Mouse (Mus musculus) hindbrain, embryonic 10.5 days (tissue): Measurements from ENCODE around the gene Ssh1. TPM values are rescaled to one million over a fixed set of nuclear protein-coding genes. Genes with fewer than 3 reads are reported as not detected.
A peak's percentile ranks its signal among the peaks of the same experiment; 100 is the strongest.

Source experiments
- DNase-seq: peaks from one replicate; pipeline ENCODE4 v3.0.0-alpha.2; 2017; ENCODE audit warnings: low spot score
- H3K27ac ChIP-seq: fragments of 300-500 bp; sonication (generic); 2 replicates; pipeline ENCODE4 v1.5.1; 2016; ENCODE audit warnings: mild to moderate bottlenecking, moderate library complexity
- H3K27me3 ChIP-seq: fragments of 300-500 bp; sonication (generic); 2 replicates; pipeline ENCODE4 v1.6.1; 2016; ENCODE audit warnings: mild to moderate bottlenecking; ENCODE audit not compliant: poor library complexity, insufficient read depth, severe bottlenecking
- H3K36me3 ChIP-seq: fragments of 300-500 bp; sonication (generic); 2 replicates; pipeline ENCODE4 v1.6.1; 2016; ENCODE audit warnings: mild to moderate bottlenecking, moderate library complexity
- H3K4me1 ChIP-seq: fragments of 300-500 bp; sonication (generic); replicated peaks from 2 replicates; pipeline ENCODE4 v1.6.1; 2016; ENCODE audit warnings: mild to moderate bottlenecking
- H3K4me3 ChIP-seq: fragments of 300-500 bp; sonication (generic); 2 replicates; pipeline ENCODE4 v1.5.1; 2016; ENCODE audit warnings: mild to moderate bottlenecking, moderate library complexity
- H3K9me3 ChIP-seq: fragments of 300-500 bp; sonication (generic); 2 replicates; pipeline ENCODE4 v1.6.1; 2016; ENCODE audit warnings: mild to moderate bottlenecking, moderate library complexity
- WGBS: fragments of 180-500 bp; shearing (Covaris S2); methylation state at CpG from one replicate; pipeline ENCODE4 v1.1.7; 2016; 5-methylcytosine and 5-hydroxymethylcytosine counted together
- polyA plus RNA-seq: library from polyadenylated mRNA; unstranded; fragments of >200 nt; fragmentation: Nextera tagmentation; extraction: Ambion mirVana; gene quantifications from 2 replicates; pipeline ENCODE4 v1.2.1, GENCODE M21; 2016

The Ssh1 gene
- polyA plus RNA-seq, 1 experiment from 2014 or later, result 16.9 TPM

DNA sequence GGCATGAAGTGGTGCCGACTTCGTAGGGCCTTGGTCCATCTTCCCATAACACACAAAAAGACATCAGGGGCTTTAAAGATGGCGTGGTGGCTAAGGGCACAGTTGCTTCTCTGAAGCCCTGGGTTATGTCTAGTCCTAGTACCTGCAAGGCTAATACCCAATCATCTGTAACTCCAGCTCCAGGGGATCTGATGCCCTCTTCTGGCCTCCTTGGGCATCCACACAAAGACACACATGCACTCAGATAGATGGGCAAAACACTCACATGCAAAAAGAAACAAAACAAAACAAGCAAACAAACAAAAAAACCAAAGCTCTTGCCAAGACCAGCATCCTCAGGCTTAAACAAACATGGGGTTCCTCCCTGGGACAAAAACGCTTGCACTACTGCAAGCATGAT, 60.2 kb downstream of the Ssh1 start:
- Histone ChIP-seq H3K27ac (no peak overlapping the region), H3K4me1 (peaks cover 37% of the 10 kb centered on the region), H3K36me3 (peaks cover 5% of the 10 kb centered on the region; the same call in 1 of the 2 replicates), H3K4me3 (no peak overlapping the region), H3K27me3 (no peaks in the 10 kb centered on the region), H3K9me3 (no peaks in the 10 kb centered on the region)
- WGBS, result 80% methylated on average over 4 of the region's 4 CpGs
- DNase-seq, result no peak

DNA sequence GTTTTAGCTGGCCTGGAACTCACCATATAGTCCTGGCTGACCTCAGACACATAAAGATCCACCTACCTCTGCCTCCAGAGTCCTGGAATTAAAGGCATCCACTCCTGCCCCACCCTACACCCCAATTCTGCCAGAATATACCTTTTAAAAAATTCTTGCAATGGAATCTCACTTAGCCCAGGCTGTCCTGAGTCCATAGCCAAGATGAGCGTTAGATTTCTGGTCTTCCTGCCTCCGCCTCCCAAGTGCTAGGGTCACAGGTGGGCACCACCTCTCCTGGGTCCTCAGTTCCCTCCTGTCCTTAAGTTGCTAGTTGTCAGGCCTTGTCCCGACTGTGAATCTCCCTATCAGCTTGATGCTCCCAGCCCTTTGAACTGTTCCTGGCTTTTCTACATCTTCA, 61.4 kb downstream of the Ssh1 start:
- no peaks in the 10 kb centered on the region for H3K27me3 ChIP-seq
- 80% methylated on average over 3 of the region's 3 CpGs for WGBS
- no peak for DNase-seq

GRCm38 (mm10) chr5:113930648-113931609, 62.8 kb downstream of the Ssh1 start:
- no peaks in the 10 kb centered on the region for H3K27me3 ChIP-seq
- peak; percentile 81 for DNase-seq
- H3K4me1 ChIP-seq, result peaks cover 28% of the 10 kb centered on the region
- 23% methylated on average over 18 of the region's 18 CpGs for WGBS
- H3K9me3 ChIP-seq, result no peaks in the 10 kb centered on the region
- peak overlapping the region; percentile 88 for H3K27ac ChIP-seq
- H3K4me3 ChIP-seq, result peak overlapping the region; percentile 36
- no peaks in the 10 kb centered on the region for H3K36me3 ChIP-seq

More for the DNA sequence above, 61.4 kb downstream of the Ssh1 start:
- no peak overlapping the region for H3K27ac ChIP-seq
- no peak overlapping the region for H3K4me3 ChIP-seq
- H3K36me3 ChIP-seq, result no peaks in the 10 kb centered on the region
- H3K9me3 ChIP-seq, result no peaks in the 10 kb centered on the region
- H3K4me1 ChIP-seq, result peaks cover 25% of the 10 kb centered on the region

DNA sequence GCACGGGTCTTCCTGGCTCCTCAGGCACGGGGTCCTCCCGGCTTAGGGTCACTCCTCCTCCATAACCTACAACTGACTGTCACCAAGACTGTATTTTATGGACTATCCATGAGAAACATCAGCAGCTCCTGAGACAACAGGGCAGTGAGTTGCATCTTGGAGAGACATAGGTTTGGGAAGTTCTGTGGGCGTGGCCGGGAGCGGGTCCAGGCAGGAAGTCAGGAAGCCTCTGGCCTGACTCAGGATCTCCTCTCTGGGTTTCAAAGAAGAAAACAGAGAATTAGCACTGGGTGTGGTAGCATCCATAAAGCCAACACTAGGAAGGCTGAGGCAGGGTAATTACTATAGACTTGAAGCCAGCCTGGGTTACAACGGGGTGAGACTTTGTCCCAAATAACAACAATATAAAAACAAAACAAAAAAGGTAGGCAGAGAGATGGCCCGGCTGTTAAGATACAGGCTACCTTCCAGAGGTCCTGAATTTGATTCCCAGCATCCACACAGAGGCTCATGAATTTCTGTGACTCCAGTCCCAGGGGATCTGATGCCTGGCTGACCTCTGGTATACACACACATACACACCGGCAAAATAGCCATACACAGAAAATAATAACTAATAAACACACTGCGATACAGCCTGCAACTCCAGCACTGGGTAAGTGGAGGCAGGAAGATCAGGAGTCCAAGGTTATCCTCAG, 63.6 kb downstream of the Ssh1 start:
- Histone ChIP-seq H3K9me3 (no peaks in the 10 kb centered on the region), H3K4me3 (no peak overlapping the region), H3K36me3 (no peaks in the 10 kb centered on the region), H3K4me1 (peaks cover 32% of the 10 kb centered on the region), H3K27ac (peak overlapping the region; percentile 88), H3K27me3 (no peaks in the 10 kb centered on the region)
- DNase-seq, result no peak
- WGBS, result 58% methylated on average over 10 of the region's 10 CpGs

DNA sequence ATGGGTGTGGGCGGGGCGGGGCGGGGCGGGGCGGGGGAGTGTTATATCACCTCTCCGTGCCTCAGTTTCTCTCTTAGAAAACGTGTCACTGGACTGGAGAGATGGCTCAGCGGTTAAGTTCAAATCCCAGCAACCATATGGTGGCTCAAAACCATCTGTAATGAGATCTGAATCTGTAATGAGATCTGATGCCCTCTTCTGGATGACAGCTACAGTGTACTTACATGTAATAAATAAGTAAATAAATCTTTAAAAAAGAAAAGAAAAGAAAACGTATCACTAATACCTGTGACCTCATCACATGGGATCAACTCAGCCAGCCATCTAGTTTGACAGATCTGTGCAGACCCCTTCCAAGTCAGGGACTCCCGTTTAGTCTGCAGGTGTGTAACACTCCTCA, 64.2 kb downstream of the Ssh1 start:
- no peaks in the 10 kb centered on the region for H3K36me3 ChIP-seq
- no peaks in the 10 kb centered on the region for H3K9me3 ChIP-seq
- no peaks in the 10 kb centered on the region for H3K27me3 ChIP-seq
- H3K4me1 ChIP-seq, result peaks cover 29% of the 10 kb centered on the region
- no peak for DNase-seq
- H3K27ac ChIP-seq, result peak overlapping the region; percentile 88
- 67% methylated on average over 10 of the region's 10 CpGs for WGBS
- no peak overlapping the region for H3K4me3 ChIP-seq

DNA sequence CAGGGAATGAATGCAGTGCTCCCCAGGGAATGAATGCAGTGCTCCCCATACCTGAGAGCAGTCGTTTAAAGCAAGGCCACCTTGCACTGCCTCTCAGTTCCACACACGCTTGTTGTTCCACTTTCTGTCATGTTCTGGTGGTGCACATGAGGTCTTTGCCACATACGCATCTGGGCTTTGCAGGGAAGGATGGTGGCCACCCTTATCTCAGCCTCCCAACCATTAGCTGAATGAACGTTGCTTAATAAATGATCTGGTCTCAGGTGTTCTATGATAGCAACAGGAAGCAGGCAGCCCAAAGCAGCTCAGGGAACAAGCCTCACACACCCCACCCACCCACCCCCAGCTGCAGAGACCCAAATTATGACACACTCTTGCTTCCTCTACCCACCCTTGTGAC, 69.1 kb downstream of the Ssh1 start:
- no peak for DNase-seq
- Histone ChIP-seq H3K4me3 (no peak overlapping the region), H3K4me1 (peaks cover 29% of the 10 kb centered on the region), H3K27me3 (no peaks in the 10 kb centered on the region), H3K27ac (no peak overlapping the region), H3K9me3 (no peaks in the 10 kb centered on the region), H3K36me3 (no peaks in the 10 kb centered on the region)
- 86% methylated on average over 4 of the region's 4 CpGs for WGBS

- 33% methylated on average over 6 of the region's 6 CpGs for whole genome bisulfite sequencing
These were observed 72.2 kb downstream of the Ssh1 start for GRCm38 (mm10) chr5:113921310-113922166.

DNA sequence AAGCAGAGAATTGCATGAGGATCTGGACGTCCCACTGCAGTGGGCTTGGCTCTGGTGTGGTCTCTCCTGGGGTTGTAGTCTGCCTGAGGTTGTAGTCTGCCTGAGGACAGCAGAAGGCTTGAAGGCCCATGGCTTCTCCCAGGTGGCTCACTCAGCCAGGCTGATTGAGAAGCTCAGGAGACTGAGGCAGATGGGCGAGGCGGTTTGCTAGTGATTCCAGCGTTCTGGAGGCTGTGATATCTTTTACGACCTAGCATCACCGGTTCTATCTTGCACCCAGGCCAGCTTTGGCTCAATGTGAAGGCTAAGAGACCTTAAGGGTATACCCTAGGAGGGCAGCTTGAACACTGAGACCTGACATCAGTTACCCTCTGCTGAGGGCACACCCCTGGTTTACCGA, 74.6 kb downstream of the Ssh1 start:
- Histone ChIP-seq H3K9me3 (no peaks in the 10 kb centered on the region), H3K4me1 (peaks cover 49% of the 10 kb centered on the region), H3K27ac (peak overlapping the region; percentile 50; the same call in 1 of the 2 replicates), H3K36me3 (no peaks in the 10 kb centered on the region), H3K4me3 (no peak overlapping the region), H3K27me3 (no peaks in the 10 kb centered on the region)
- no peak for DNase-seq
- WGBS, result 78% methylated on average over 7 of the region's 7 CpGs

More at GRCm38 (mm10) chr5:113921310-113922166, 72.2 kb downstream of the Ssh1 start:
- Histone ChIP-seq H3K4me3 (no peak overlapping the region), H3K4me1 (peaks cover 39% of the 10 kb centered on the region), H3K9me3 (no peaks in the 10 kb centered on the region), H3K27ac (peak overlapping the region; percentile 88), H3K27me3 (no peaks in the 10 kb centered on the region), H3K36me3 (no peaks in the 10 kb centered on the region)
- DNase-seq, result peak; percentile 69

DNA sequence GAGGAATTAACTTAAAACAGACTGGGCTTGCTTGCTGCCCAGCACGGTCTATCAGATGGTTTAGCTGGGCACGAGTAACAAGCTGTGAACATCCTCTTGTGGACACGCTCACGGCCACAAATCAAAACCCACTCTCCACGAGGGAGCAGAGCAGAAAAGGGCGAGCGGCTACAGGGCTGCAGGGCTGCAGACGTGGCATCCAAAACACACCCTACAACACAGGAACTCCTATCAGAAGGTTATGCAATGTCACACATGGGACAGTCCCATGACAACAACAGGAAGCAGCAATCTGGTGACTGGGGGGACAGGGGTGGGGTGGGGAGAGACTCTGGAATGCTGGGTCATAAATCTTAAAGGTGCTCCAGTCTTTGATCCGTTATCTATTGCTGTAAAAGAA, 75.0 kb downstream of the Ssh1 start:
- DNase-seq, result no peak
- H3K27me3 ChIP-seq, result no peaks in the 10 kb centered on the region

DNA sequence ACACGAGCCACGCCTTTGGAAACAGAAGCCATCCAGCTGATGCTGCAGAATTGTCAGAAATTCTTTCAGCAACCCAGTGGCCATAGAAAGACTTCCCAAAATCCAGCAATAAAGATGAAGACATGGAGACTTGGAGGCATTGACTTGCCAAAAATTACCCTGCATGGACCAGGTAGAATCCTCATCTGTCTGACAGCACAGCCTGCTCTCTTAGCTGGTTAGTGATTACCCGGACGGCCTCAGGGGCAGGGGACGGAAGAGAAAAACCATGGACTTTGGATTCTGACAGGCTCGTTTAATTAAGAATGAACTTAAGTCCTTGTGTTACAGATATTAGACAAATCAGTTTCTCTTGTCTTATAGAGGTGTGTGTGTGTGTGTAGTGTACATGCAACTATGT, 83.0 kb downstream of the Ssh1 start:
- no peak for DNase-seq
- no peaks in the 10 kb centered on the region for H3K9me3 ChIP-seq
- no peaks in the 10 kb centered on the region for H3K27me3 ChIP-seq
- H3K36me3 ChIP-seq, result no peaks in the 10 kb centered on the region
- peaks cover 56% of the 10 kb centered on the region for H3K4me1 ChIP-seq
- no peak overlapping the region for H3K4me3 ChIP-seq
- 75% methylated on average over 6 of the region's 6 CpGs for WGBS
- no peak overlapping the region for H3K27ac ChIP-seq

More for the DNA sequence above, 75.0 kb downstream of the Ssh1 start:
- Histone ChIP-seq H3K9me3 (no peaks in the 10 kb centered on the region), H3K27ac (peak overlapping the region; percentile 50; the same call in 1 of the 2 replicates), H3K4me3 (no peak overlapping the region), H3K36me3 (no peaks in the 10 kb centered on the region), H3K4me1 (peaks cover 51% of the 10 kb centered on the region)
- 72% methylated on average over 9 of the region's 9 CpGs for WGBS

- WGBS, result 39% methylated on average over 10 of the region's 10 CpGs
- Histone ChIP-seq H3K27ac (no peak overlapping the region; the same call in 1 of the 2 replicates), H3K27me3 (no peaks in the 10 kb centered on the region), H3K4me3 (no peak overlapping the region), H3K9me3 (no peaks in the 10 kb centered on the region), H3K4me1 (peaks cover 56% of the 10 kb centered on the region), H3K36me3 (no peaks in the 10 kb centered on the region)
- no peak for DNase-seq
These were observed 83.5 kb downstream of the Ssh1 start for GRCm38 (mm10) chr5:113910065-113910701.
